Mouse (Mus musculus) MEL-GATA-1-ER (cell line): Measurements from ENCODE around the gene Acot3.
"Not testable (repeated sequence)": the region's sequence is repeated elsewhere in the genome, so short reads cannot be mapped to it uniquely, and the experiment has no call there.

Experiments
- DNase-seq: peaks from one replicate; pipeline ENCODE4 v3.0.0-alpha.2; 2012; ENCODE audit warnings: low read depth; ENCODE audit errors: extremely low read depth

Acot3 gene

DNA sequence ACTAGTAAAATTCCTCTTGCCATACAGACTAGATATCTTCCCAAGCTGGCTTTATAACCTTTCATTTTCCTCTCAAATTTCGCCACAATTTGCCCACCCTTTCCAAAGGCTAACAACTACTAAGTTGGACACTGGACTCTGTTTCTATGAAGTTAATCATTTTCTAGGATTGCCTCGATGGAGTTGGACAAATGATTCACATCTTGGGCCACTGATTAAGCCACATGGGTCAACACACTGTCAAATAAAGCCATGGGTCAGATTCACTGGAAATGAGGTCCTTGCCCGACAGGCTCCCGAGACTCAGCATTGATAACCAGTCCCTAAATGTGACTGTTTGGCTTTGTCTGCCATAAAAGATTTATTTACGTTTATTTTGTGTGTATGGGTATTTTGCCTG lies 9.7 kb upstream of the Acot3 start:
- no peak for DNase-seq

DNA sequence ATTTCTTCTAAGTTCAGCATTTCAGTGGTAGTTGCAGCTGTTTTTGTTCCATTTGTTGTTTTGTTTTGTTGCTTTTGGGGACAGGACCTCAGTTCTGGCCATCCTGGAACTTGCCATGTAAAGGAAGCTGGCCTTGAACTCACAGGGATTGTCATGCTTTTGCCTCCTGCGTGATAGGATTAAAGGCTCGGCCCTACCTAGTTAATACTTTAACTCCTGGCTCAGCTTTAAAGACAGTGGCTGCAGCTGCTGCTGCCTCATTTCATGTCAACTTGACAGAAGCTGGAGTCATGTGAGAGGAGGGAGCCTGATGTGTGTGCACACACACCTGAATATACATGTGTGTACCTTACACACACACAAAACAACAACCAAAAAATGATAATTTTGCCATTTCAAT lies 7.9 kb upstream of the Acot3 start:
- no peak for DNase-seq

DNA sequence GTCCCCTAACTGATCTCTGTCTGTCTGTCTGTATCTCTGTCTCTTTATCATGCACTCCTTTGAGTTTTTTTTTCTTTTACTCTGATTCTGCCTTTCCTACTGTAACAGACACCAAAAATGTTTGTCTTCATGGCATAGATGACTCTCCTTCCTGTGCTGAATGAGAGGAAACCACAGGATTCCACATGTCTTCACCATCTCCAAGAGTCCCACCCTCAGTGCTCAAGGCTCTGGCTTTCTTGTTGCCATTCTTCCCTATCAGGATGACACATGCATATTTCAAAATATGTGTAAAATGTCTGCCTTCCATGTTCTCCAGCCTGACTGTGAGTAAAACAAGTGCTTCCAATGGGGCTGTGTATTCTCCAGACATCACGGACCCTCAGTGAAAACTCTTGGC lies 5.0 kb upstream of the Acot3 start:
- no peak for DNase-seq

DNA sequence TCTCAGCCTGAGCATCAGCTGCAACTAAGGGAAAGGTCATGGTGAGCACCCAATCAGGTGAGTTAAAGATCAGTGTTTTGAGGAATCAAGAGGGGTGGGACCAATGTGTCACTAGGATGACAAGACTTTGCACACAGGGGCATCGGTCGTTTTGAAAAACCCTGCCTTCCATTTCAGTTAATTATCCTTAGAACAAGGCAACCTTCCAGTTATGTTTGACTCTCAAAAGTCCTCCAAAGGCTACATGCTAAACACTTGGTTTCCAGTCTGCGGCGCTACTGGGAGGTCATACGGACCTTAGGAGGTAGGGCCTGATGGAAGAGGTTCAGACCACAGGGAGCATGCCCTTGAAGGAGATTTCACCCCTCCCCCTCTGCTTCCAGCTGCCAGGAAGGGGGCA lies 1.2 kb upstream of the Acot3 start:
- not testable (repeated sequence) for DNase-seq

DNA sequence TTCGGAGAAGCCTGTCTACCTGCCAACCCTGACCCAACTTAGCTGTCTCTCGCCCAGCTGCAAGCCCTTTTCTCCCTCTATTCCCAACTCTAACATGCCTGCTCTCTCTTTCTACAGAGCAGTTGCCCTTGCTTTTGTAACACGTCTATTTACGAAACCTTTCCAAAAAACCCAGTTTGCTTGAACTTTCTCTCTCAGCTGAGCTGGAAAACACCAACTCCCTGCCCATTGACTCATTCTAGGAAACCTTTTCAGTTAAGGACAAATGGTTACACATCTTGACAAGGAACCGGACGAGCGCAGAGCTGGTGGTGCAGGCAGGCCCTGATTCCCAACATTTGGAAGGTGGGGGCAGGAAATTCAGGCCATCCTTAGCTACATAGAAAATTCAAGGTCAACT lies 665 bp downstream of the Acot3 start:
- DNase-seq = no peak

DNA sequence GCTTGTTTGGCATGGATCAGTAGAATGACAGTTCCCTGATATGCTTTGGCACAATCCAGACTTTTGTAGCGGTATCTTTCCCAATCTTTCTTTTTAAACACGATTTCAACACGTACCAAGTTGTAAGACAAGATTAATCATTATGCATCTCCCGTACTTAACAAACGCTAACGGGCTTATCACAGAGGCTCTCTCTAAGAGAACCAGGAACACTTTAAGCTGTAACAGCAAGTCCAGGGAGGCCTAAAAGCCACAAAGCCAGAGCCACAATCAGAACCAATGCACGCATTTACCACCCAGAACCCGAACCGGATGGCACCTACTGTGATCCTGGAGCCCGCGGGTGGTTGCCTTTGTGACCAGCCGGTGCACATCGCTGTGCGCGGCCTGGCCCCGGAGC lies 1.2 kb downstream of the Acot3 start:
- DNase-seq = no peak

DNA sequence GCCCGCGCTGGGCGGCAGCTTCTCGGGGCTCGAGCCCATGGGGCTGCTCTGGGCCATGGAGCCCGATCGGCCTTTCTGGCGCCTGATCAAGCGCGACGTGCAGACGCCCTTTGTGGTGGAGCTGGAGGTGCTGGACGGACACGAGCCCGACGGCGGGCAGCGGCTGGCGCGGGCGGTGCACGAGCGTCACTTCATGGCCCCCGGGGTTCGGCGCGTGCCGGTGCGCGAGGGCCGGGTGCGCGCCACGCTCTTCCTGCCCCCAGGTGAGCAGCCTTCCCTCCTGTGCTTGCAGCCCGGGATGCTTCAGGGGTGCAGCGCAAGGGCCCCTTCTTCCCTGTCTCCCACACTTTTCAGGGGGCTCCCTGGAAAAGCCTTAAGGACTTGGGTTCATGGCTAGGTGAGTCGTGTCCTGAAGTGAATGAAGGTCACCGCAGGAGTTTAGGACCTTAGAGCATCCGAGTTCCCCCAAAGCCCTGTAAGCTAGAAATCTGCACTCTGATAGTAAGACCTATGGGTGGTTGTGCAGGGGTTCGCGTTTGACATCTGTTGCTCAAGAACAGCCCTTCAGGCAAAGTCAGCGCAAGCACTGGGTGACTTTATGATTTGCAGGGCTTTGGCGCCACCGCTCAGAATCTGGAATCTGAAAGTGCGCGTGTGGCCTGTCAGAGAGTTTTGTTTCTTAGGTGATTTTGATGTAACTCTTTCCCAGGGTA lies 1.9 kb downstream of the Acot3 start:
- DNase-seq = no peak

DNA sequence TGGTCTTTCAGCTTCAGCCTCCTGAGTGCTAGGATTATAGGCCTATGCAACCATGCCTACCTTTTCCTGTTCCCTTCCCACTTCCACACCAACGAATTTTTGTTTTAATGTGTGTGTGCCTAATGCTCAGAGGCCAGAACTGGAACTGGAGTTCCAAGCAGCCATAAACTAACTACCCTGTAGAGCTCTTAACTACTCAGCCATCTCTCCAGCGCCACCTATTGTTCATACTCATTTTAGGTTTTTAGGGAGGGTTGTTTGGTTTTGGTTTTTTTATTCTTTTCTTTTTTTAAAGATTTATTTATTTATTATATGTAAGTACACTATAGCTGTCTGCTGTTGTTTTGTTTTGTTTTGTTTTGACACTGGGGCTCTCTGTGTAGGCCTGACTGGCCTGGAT lies 9.0 kb downstream of the Acot3 start:
- DNase-seq = peak; percentile 53

DNA sequence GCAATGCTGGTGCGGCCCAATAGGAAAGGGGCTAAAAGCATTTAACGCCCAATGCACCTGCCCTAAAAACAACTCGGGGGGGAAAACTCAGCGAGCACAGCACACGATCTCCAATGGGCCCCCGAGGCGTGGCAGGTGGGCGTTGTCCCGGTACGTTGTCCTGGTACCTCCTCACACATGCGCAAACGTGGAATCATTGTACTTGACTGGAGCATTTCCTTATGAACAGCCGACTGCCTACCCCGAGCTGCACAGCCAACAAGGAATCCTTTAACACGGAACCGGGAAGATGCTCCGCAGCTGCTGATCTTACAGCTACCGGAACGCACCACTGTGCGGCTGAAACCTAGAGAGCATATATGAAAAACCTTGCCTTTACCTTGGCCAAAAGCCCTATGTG lies 10.4 kb downstream of the Acot3 start:
- DNase-seq = no peak

DNA sequence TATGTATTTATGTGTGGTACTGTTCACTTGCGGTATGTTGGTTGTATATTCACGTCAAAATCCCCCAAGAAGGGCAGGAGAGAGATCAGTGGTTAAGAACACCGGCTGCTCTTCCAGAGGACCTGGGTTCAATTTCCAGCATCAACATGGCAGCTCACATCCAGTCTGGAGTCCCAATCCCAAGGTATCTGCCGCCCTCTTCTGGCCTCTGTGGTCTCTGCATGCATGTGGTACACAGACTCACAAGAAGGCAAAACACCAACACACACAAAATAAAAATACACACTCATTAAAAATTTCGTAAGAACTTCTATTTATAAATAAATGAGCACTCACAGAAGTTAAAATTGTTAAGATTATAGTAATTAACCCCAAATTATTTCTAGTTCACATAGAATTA lies 11.3 kb downstream of the Acot3 start:
- DNase-seq = peak; percentile 18

DNA sequence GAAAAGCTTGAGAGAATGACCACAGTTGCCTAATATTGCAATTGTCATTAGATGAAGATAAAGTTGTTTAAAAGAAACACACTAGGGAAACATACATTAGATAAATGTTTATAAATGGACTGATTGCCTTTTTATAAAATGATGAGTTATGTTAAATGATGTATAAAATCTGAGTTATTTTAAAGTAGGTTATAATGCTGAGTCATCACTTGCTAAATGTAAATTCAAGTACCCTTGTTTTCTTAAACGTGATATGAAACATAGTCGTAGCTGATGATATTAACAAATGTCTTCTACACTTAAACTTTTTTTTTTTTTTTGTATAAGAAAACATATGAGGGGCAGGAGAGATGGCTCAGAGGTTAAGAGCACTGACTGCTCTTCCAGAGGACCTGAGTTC lies 11.9 kb downstream of the Acot3 start:
- DNase-seq = no peak

DNA sequence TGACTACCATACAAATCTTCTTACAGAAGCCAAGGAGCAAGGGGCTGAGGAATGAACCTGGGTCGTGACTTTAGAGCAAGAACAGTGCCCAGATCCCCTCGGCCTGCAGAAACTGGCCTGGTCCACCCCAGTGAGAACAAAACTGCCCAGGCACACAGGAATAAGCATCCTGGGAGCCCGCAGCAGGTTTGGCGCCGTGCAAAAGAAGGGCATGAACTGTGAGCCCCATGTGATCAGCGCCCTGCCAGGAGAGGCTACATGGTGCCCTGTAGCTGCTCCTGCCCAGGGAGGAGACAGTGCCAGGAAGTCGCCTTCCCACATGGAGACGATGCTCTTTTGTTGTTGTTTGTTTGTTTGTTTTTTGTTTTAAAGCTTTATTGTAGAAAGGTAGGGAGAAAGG lies 12.7 kb downstream of the Acot3 start:
- DNase-seq = no peak

DNA sequence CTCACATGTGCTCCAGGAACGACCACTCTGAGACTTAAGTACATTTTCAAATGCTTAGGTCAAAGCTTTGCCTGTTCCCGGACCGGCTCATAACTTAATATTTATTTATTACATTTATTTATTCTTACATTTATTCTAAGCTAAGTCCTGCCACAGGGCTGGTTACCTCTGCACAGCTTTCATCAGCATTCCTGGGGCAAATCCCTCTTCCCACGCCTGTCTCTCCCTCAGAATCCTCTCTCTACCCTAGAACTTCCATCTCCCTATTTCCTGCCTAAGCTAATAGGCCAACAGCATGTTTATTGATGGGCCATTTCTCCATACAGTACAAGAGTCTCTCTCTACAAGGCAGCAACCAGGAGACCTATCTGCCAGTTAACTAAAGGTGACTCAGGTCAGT lies 15.8 kb downstream of the Acot3 start:
- no peak for DNase-seq

DNA sequence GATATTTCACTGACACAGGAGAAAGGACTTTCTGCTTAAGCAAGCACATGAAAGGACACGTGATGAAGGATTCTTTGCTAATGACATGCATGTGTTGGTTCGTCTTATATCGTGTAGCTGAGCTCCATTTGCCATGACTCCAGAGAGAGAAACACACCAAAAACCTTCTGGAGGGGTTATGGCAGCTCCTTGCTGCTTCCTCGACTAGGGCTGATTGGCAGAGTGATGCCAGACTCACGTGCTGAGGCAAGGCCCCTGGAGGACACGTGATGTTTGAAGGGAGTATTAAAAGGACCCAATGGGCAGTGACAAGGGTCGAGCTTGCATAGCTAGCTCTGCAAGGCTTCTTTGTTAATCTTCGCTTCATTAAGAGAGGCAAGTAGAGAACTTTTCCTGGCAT lies 16.4 kb downstream of the Acot3 start:
- DNase-seq = no peak

DNA sequence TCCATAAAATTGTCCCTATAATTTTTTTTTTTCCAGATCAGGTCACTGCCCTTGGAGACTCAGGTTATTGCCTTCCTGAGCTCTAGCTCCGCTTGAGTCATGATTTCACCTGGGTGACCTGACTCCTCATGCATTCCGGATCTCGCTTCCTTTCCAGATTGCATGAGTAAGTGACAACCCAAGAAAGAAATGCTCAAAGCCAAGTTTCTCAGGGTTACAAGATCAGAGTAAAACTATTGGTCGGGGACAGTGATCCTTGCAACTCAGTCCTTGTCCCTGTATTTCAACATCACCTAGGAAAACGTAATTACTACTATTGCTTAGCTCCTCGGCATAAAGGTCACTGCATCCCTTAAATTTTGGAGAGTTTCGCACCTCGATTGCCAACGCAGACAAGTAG lies 17.0 kb downstream of the Acot3 start, which contains the start of gene Acot5:
Gene Acot5 (plus strand): TSS at position 340 of the 400 bp plus-strand sequence.
- DNase-seq = no peak

DNA sequence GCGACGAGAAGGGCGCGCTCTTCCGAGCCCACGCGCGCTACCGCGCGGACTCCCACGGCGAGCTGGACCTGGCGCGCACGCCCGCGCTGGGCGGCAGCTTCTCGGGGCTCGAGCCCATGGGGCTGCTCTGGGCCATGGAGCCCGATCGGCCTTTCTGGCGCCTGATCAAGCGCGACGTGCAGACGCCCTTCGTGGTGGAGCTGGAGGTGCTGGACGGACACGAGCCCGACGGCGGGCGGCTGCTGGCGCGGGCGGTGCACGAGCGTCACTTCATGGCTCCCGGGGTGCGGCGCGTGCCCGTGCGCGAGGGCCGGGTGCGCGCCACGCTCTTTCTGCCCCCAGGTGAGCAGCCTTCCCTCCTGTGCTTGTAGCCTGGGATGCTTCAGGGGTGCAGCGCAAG lies 17.6 kb downstream of the Acot3 start:
- DNase-seq = not testable (repeated sequence)

DNA sequence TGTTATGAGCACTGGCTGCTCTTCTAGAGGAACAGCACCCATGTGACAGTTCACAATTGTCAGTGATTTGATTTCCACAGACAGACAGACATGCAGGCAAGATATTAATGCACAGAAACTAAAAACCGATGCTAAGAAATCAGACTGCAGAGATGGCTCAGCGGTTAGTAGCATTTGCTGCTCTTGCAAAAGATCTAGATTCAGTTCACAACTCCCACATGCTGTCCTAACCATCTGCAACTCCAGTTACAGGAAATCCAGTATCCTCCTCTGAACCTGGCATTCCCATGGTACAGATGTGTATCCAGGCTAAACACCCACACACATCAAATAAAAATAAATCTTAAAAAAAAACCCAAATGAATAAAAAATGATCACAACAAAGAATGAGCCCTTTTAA lies 19.8 kb downstream of the Acot3 start:
- DNase-seq = no peak

DNA sequence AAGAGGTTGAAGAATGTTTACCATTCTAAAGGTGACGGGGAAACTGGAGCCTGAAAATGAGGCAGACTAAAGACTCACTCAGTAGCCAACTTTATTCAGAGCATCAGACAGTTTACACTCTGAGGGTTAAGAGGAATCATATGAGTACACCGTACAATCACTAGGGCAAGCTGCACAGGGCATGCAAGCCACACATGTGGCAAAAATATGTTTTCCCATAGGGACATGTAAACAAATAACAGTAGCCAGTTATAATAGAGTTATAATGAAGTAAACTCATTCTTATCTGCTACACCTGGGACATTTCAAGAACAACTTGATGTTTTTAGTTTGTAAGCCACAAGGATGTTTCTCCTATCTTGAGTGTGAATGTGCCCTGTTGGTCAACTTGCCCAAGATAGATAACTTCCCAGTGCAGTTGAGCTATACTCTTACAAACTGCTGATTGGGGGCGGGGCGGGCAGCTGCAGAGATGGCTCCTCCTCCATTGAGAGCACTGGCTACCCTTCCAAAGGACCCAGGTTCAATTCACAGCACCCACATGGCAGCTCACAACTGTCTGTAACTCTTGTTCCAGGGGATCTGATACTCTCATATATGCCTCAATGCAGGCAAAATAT lies 25.5 kb downstream of the Acot3 start:
- DNase-seq = no peak

DNA sequence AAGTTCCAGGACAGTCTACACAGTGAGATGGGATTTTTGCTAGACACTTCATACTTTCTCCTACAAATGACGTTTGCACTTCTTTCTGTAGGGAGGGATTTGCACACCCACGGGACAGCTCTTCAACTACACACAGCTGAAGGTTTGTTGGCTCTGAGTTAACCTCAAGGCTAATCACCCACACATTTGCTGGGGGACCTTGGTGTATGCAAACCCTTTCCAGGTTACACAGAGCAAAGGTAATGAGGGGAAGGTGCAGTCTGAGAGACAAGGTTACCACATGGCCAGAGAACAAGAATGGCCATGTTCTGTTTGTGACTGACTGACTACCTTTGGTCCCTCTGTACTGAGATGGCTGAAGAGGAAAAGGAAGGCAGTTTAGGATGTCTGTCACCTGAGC lies 31.9 kb downstream of the Acot3 start:
- no peak for DNase-seq

DNA sequence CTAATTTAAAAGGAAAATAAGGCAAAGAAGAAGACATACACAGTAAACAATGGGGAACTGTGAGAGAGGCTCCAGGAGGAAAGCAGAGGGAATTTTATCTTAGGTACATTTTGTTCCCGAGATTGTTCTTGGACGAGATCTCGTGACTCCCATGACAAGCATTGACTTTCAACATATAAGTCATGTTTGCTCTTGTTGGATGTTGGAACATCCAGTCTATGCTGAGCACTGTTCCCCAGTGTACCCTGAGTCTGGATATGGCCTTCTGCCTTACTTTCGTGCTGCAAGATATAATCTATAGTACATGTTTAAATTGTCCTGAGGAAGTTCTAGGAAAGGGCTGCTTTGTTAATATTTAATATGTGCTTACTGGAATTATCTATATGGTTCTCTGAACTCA lies 32.6 kb downstream of the Acot3 start:
- DNase-seq = no peak

DNA sequence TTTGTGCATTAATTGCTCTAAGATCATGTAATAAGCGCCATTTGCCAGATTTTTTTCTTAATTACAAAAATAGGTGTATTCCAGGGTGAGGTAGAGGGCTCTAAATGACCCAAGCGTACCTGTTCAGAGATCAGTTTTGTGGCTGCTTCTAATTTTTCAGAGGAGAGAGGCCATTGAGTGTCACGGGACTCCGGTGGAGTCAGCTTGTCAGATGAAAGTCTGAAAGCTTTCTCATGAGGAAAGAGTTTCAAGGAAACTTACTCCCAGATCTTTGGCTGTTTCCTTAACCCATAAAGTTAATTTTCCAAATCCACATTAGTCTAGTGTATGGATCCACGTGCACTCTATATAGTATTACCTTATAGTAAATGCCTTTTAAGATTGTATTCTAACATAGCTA lies 42.7 kb downstream of the Acot3 start:
- DNase-seq = not testable (repeated sequence)

DNA sequence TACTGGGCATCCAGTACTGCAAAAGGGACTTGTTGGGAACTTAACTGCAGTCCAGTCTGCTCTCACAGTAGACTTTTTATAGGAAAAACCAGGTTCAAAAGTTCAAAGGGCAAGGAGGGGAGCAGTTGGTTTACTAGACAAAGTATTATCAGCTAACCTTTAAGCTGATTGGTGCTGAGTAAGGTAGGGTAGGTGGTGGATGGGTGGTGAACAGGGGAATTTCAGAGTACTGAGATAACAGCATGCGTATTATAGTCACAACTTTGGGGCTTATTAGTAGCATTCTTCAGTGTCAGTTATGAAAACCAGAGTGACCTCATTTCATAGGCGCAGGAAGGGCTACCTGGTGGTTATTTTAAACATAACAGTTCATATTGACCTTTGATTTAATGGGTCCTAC lies 47.7 kb downstream of the Acot3 start:
- DNase-seq = no peak

DNA sequence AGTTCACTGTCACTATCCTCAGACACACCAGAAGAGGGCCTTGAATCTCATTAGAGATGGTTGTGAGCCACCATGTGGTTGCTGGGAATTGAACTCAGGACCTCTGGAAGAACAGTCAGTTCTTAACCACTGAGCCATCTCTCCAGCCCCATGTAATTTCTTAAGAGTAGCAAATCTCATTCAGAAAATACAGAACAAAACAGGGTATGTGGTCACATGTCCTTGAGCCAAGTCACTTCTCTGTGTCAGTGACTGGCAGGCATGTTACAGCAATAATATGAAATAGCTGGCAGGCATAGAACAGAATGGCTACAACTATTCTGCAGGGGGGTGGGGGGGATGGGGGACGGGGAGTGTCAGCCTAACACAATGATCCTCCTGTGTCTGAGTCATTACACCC lies 48.1 kb downstream of the Acot3 start:
- DNase-seq = no peak
